Mouse (Mus musculus) adrenal gland, postnatal 10 days (tissue): ENCODE results near the gene Tent4a. TPM values are rescaled to one million over a fixed set of nuclear protein-coding genes. Genes with fewer than 3 reads are reported as not detected.
"Not testable (repeated sequence)": the region's sequence is repeated elsewhere in the genome, so short reads cannot be mapped to it uniquely, and the experiment has no call there.

Experiments
- DNase-seq: peaks from one replicate; pipeline ENCODE4 v3.0.0; 2021; ENCODE audit warnings: mixed read lengths
- long read RNA-seq, 2 experiments: library from polyadenylated mRNA; stranded (forward); transcript quantifications; one replicate each; pipeline ENCODE4 v2.0.0; 2021
- total RNA-seq, 2 experiments: library from RNA; stranded (reverse); gene quantifications; 2 replicates each; pipeline ENCODE4 v1.2.3; 2021

Tent4a gene
- 10 to 100 TPM; 18.6 to 19.1 TPM for total RNA-seq
- long read RNA-seq, experiment 1, partial matches to known transcripts, result 6 of 19 reads
- long read RNA-seq, experiment 1, other reads (novel, unspliced or antisense), result 13 of 19 reads
- long read RNA-seq, experiment 2, full-length matches to known transcripts, result 6 of 20 reads
- long read RNA-seq, experiment 2, partial matches to known transcripts, result 2 of 20 reads
- long read RNA-seq, experiment 2, other reads (novel, unspliced or antisense), result 12 of 20 reads

DNA sequence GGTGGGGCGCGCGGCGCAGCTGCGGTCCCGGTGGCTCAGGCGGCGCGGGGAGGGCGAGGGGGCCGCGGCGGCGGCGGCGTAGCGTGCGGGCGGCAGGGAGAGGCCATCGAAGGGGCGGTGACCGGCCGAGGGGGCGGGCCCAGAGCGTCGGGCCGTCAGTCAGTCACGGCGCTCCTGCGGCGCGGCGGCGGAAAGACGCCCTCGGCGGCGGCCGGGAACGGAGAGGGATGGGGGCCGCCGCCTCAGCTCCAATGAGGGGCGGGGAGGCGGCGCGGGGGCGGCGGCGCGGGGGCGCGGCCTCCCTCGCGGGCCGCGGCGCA lies at the start of gene Tent4a:
TSS of gene Tent4a (minus strand) at position 284 of the 320 bp plus-strand sequence.
- DNase-seq, result no peak

DNA sequence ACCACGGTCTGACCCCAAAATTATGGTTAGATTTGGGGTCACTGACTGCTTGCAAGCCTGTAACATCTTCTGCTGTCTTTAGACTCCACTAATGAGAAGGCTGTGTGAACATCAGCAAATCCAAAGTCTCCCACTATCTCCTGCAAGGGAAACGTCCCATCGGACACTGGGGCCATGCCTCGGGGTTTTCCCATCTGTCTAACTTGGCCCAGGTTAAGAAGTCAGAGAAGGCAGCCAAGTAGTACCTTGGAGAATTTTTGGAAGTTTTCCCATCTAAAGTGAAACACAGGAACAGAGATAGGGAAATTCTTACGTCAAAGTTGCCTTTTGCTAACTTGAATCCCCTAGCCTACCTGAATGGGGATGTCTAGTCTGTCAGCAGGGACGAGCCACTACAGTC lies 49.2 kb upstream of the Tent4a start:
- no peak for DNase-seq

DNA sequence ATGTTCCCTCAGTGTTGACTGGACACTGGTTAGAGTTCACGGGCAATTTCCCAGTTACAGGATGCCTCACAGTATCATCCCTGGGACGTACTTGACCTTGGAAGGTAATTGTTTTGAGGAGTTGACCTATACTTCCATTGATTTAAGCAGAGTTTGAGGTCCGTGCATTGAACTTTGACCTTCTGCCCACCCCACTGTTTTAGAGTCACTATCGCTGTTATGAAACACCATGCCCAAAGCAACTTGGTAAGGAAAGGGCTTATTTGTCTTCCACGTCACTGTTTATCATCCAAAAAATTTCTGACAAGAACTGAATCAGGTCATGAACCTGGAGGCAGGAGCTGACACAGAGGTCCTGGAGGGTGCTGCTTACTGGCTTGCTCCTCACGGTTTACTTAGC lies 48.0 kb upstream of the Tent4a start:
- no peak for DNase-seq

GRCm38 (mm10) chr13:69577181-69577834 lies 42.9 kb upstream of the Tent4a start:
- DNase-seq, result no peak

DNA sequence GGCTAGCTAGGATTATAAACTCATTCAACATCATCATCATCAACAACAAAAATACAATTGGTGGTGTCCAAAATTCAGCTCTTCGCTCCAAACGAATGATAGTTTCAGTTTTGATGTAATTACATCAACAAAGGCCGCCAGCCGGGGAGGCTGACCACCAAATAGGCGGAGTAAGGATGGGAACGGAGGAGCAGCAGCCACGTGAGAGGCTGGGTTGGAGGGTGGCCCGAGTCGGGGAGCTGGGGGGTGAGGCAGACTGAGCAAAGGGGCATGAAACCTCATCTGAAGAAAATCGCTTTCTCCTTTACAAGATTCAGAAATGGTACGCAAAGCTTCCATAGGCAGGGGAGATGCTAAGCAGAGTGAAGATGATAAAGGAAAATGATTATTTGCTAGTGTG lies 42.3 kb upstream of the Tent4a start:
- no peak for DNase-seq

DNA sequence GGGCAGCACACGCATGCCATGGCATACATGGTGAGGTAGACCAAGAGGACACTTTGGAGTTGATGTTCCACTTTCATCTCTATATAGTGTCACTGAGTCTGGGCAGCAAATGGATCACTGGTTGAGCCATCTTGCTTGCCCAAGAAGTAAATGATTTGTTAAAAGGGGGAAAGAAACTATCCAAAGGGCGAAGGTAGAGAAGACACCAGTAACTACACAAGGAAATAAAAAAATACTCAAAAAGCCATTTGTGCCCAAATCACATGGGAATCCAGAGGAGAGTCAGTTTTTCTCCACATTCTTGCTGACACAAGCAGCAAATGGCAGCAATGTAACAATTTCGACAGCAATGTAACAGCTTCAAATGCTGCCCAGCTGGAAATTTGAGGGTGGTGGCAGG lies 38.2 kb upstream of the Tent4a start:
- DNase-seq, result no peak

DNA sequence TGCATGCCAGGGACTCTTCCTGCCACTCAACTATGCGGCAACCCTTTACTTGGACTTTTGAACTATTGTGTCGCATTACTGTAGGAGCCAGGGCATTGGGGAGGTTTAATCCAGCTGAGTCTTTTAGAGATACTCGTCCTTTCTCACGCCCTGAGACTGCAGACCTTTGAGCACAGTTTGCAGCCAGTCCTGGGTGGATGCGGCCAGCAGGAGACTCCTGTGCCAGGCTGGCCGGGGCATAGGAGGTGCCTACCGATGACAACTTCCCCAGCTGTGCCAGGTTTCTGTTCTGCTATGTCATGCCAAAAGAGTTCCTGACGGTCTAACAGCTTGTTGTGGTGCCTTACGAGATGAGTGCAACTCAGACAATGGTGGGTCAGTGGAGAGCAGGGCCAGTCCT lies 34.8 kb upstream of the Tent4a start:
- DNase-seq, result no peak

DNA sequence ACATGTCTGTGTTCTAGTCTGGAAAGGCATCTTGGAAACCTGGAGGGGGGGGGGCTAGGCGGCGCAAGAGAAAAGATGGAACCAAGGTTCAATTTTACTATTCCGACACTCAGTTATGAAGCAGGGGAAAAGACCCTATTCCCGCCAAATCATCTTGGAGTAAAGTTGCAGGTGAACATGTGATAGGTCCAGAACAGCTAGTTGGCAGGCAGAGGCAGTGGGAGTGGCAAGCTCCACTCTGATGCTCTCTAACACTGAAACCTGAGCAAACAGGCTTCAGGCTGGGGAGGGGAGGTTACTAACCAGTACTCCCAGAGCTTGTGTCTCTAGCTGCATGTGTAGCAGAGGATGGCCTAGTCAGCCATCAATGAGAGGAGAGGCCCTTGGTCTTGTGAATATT lies 31.0 kb upstream of the Tent4a start:
- DNase-seq, result not testable (repeated sequence)

GRCm38 (mm10) chr13:69564573-69564972 lies 30.2 kb upstream of the Tent4a start:
- DNase-seq, result no peak

DNA sequence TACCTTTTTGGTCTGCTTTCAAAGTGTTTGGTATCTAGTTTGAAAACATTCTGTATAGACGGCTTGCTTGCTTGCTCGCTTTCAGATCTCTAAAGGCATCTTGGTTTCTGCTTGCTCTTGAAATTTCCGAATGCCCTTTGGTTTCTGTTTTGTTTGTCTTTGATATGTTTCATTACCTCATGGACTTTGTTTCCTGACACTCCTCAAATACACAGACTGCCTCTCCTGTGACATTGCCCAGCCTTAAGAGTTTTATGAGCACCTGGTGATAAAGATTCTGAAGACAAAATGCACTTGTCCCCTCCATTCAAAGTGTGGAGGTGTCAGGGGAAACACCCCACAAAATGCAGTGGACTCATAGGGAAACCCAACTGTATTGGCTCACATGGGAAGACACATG lies 29.5 kb upstream of the Tent4a start:
- no peak for DNase-seq

DNA sequence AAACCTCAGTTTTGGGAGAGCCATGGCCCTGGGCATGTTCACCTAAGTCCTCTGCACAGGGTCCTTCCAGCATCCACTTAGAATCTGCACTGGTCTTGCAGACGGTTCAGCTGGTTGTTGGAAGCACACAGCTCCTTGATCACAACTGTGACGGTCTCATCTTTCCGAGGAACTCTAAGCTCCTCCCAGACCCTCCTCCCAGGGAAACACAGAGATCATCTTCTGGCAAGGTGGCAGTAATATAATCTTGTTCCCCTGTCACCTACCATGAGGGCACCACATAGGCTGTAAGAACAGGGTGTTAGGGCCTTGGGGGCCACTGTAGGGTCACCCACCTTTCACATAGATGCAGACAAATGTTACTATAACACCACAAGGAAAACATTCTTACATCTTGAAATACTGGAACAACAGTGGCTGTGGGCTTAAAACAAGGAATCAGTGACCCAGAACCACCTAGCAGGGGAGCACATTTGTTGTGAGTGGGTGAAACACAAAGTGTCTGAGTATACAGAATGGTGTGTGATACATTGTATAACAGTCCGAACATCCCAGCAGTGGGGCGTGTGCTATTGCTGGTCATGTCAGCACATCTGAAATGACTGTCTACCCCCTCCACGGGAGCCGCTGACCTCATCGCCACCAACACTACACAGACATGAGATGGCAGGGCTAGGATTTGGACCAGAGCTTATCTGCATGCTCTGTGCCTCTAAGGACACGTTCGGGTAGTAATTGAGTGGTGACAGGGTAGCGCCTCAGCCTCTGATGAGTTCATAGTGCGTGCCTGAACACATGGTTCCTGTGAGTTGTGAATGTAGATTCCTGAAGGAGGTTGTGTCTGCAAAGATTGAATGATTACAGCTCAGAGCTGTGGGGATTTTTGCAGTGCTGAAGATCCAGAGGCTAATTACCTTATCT lies 28.5 kb upstream of the Tent4a start:
- no peak for DNase-seq

- no peak for DNase-seq
These were observed 27.6 kb upstream of the Tent4a start for GRCm38 (mm10) chr13:69562004-69562403.

GRCm38 (mm10) chr13:69559291-69559961 lies 25.0 kb upstream of the Tent4a start:
- no peak for DNase-seq

GRCm38 (mm10) chr13:69558098-69558660 lies 23.8 kb upstream of the Tent4a start:
- DNase-seq, result no peak

DNA sequence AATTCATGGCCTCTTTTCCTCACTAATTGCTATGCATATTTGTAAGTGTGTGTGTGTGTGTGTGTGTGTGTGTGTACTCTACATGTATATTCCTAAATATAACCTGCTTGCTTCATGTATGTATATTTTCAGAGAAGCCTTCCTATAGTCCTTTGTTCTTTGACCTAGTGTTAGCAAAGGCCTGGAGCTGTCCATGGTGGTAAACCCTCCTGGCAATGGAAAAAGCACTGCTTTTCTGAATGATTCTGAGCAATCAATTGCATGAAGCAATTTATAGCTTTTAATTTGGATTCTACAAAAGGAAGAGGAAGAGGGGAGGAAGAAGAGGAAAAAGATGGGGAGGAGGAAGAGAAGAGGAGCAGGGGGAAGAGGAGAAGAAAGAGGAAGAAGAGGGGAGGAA lies 22.3 kb upstream of the Tent4a start:
- no peak for DNase-seq

DNA sequence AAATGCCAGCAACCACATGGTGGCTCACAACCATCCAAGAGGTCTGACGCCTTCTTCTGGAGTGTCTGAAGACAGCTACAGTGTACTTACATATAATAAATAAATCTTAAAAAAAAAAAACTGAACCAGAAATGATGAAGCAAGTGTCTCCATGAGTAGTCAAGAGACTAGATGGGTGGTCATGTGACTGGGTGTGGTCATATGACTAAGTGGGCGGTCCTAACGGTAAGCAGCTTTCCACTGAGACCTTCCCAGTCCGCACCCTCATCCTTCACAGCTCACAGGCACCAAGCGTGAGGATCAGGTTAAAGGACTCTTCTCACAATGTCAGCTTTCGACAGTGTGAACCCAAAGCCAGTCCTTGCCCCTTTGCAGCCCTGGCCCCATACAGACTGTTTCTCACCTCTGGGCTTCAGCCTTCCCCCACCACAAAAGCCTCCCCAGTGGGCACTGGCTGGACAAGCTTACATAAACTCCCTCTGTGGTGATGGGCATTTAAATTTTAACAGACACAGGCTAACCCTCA lies 21.6 kb upstream of the Tent4a start:
- no peak for DNase-seq

DNA sequence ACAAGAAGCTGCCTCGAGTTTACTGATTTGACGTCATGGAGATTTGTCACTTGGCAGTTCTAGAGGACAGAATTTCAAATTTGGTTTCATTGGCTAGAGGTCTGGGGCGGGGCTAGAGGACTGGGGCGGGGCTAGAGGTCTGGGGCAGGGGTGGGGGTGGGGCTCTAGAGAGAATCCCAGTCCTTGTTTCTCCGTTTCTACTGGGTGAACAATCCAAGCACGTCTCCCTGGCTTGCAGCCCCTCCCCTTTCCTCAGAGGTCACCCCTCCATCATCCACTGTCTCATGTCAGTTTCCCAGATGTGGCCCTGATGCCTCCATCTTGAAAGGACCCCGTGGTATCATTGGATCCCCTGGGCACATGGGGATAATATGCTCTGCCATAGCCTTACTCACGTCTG lies 20.6 kb upstream of the Tent4a start:
- DNase-seq, result no peak

DNA sequence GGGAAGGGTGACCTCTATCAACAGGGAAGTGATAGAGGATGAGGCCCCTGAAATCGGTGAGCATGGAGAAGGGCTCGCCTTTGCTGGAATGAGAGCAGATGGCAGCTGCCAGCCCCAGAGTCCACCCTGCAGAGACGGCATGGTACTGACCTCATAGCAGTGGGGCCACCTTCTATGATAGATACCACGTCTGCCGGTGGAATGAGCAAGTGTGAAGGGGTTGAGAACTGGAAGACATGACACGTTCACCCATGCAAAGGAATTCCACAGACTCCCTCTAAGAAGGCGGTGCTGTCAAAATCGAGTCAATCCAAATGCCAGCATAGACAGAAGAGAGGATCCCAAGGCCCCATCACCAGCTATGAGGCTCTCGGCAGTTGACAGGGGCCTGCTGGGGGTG lies 19.8 kb upstream of the Tent4a start:
- DNase-seq, result no peak

- DNase-seq, result peak; percentile 66
These were observed 18.6 kb upstream of the Tent4a start for GRCm38 (mm10) chr13:69553024-69553423.

GRCm38 (mm10) chr13:69550831-69551230 lies 16.4 kb upstream of the Tent4a start:
- no peak for DNase-seq

DNA sequence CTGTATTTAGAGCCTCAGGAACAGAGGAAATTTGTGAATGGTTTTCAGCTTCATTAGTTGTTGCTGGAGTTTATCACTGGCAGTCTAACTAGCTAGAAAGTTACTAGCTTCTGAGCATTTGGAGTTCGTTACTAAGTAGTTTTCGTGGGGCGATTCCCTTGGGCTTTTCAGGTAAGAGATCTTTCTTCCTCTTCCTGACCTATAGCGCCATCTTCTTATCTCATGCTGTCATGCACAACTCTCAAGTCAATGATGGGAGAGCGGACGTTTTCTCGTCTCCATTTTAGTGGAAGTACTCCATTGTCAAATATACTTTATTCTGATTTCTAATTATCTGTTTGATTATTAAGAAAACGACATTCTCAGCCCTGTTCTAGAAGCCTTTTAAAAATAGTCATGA lies 15.6 kb upstream of the Tent4a start:
- no peak for DNase-seq

DNA sequence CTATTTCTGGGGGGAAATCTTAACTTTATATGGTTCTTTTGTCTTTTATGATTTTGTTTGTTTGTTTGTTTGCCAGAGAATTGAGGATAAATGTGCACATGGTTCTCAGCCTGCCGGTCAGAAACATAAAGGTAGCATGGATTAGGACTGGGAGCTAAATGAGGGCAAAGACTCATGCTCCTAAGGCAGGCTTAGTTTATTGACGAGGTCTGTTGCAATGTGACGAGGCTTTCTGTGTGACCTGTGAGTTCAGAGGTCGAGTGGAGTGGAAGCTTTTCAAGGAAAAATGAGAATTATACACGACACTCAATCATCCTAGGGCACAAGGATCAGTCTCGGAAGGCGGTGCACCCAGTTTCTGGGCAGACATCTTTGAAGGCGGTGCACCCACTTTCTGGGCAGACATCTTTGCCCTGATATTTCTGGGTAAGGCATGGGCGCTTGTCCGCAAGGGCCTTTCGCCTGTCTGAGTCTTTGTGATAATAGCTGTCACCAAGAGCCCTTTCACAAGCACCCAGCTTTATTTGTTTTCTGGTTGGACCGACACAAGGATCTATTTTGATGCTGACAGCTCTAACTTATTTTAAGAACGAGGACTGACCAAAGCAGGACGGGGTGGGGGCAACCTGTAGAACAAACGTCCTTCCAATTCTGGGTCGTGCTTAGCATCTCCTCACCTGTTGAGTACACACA lies 13.2 kb upstream of the Tent4a start:
- DNase-seq, result no peak
